Comparison of ENCODE assay signal across 10 mouse cellular contexts in genomic region chr8:123860386-123860785, GRCm38 (mm10). TPM values are rescaled to one million over a fixed set of nuclear protein-coding genes. Genes with fewer than 3 reads are reported as not detected.
A peak's percentile ranks its signal among the peaks of the same experiment; 100 is the strongest.
DNase-seq lines count a peak whose midpoint lies in the region; ATAC-seq and TF ChIP-seq lines count a peak whose summit lies in the region.
"Had no signal": no experiment of that assay in that cellular context is flagged by ENCODE, and none has a peak within 500 bp of the region (broad histone marks: within the 10 kb centered on the region; RNA-seq: fewer than 3 reads in every experiment).

No protein-coding gene starts in this region.

- TF ChIP-seq EP300 in ES-Bruce4 (IDR thresholded peaks at IDR 0.05; ENCODE audit: insufficient read depth, low read depth, low read length), result no peak

- ATAC-seq in hindbrain, embryonic 12.5 days (ENCODE audit: low FRiP score), result no peak

- peak overlapping the region; percentile 93 for H3K4me2 ChIP-seq in hindbrain, embryonic 12.5 days (replicated peaks)

- TF ChIP-seq POLR2A in ES-Bruce4 (IDR thresholded peaks at IDR 0.05; ENCODE audit: insufficient read depth, low read length), result no peak

- no peak for DNase-seq in heart, embryonic 10.5 days (ENCODE audit: low spot score)
- DNase-seq in heart, adult 9 months (ENCODE audit: low spot score in 2 of 2), result no peak
- DNase-seq in midbrain, embryonic 10.5 days (ENCODE audit: low spot score), result no peak
- no peak for DNase-seq in adrenal gland, postnatal 10 days
- DNase-seq in gastrocnemius, postnatal 4 days (ENCODE audit: low spot score in 2 of 2), result no peak
- no peak for DNase-seq in spleen, postnatal 14 days (ENCODE audit: low spot score in 2 of 2)

- 75% methylated on average over 4 of the region's 4 CpGs for WGBS in heart, embryonic 10.5 days
- WGBS in hindbrain, embryonic 12.5 days, result 69% methylated on average over 4 of the region's 4 CpGs
- WGBS in midbrain, embryonic 10.5 days, result 74% methylated on average over 4 of the region's 4 CpGs

- no peaks in the 10 kb centered on the region for H3K36me3 ChIP-seq in heart, embryonic 10.5 days
- H3K36me3 ChIP-seq in ES-Bruce4 (ENCODE audit: control insufficient read depth, insufficient read depth, low read length, poor library complexity, severe bottlenecking), result no peaks in the 10 kb centered on the region
- H3K36me3 ChIP-seq in hindbrain, embryonic 12.5 days, result no peaks in the 10 kb centered on the region
- H3K36me3 ChIP-seq in midbrain, embryonic 10.5 days, result no peaks in the 10 kb centered on the region

- no peak for TF ChIP-seq CTCF in ES-Bruce4 (IDR thresholded peaks at IDR 0.05; ENCODE audit: low read depth, low read length)

- H3K27me3 ChIP-seq in heart, embryonic 10.5 days (ENCODE audit: insufficient read depth, poor library complexity, severe bottlenecking), result peaks cover 33% of the 10 kb centered on the region
- H3K27me3 ChIP-seq in ES-Bruce4 (ENCODE audit: control insufficient read depth, insufficient read depth, low read length, poor library complexity, severe bottlenecking), result no peaks in the 10 kb centered on the region
- H3K27me3 ChIP-seq in hindbrain, embryonic 12.5 days, result peaks cover 32% of the 10 kb centered on the region
- H3K27me3 ChIP-seq in midbrain, embryonic 10.5 days (ENCODE audit: low read depth, poor library complexity, severe bottlenecking), result peaks cover 51% of the 10 kb centered on the region

- H3K9me3 ChIP-seq in heart, embryonic 10.5 days, result no peaks in the 10 kb centered on the region
- no peaks in the 10 kb centered on the region for H3K9me3 ChIP-seq in ES-Bruce4 (replicated peaks; ENCODE audit: control insufficient read depth, insufficient read depth, low read length, poor library complexity, severe bottlenecking)
- no peaks in the 10 kb centered on the region for H3K9me3 ChIP-seq in hindbrain, embryonic 12.5 days (replicated peaks)
- H3K9me3 ChIP-seq in midbrain, embryonic 10.5 days (replicated peaks), result no peaks in the 10 kb centered on the region

- H3K4me1 ChIP-seq in heart, embryonic 10.5 days, result peaks cover 13% of the 10 kb centered on the region
- no peaks in the 10 kb centered on the region for H3K4me1 ChIP-seq in ES-Bruce4 (ENCODE audit: control insufficient read depth, insufficient read depth, low read length)
- peaks cover 15% of the 10 kb centered on the region for H3K4me1 ChIP-seq in hindbrain, embryonic 12.5 days
- H3K4me1 ChIP-seq in midbrain, embryonic 10.5 days, result peaks cover 27% of the 10 kb centered on the region

- H3K27ac ChIP-seq in heart, embryonic 10.5 days, result no peak overlapping the region
- no peak overlapping the region for H3K27ac ChIP-seq in ES-Bruce4 (ENCODE audit: insufficient read depth, low read length)
- no peak overlapping the region for H3K27ac ChIP-seq in hindbrain, embryonic 12.5 days
- no peak overlapping the region for H3K27ac ChIP-seq in midbrain, embryonic 10.5 days (replicated peaks)

- H3K4me3 ChIP-seq in heart, embryonic 10.5 days, result 0 out of 2 replicates have a peak overlapping the region, but pooled peaks have one; percentile 91
- peak overlapping the region; percentile 69 for H3K4me3 ChIP-seq in ES-Bruce4 (ENCODE audit: low read depth, low read length)
- peak overlapping the region; percentile 88 for H3K4me3 ChIP-seq in hindbrain, embryonic 12.5 days
- peak overlapping the region; percentile 97 for H3K4me3 ChIP-seq in midbrain, embryonic 10.5 days

- H3K9ac ChIP-seq in ES-Bruce4 (ENCODE audit: low read depth, poor library complexity, severe bottlenecking), result peak overlapping the region; percentile 84
- H3K9ac ChIP-seq in hindbrain, embryonic 12.5 days, result no peak overlapping the region

RNA-seq across cellular contexts. Expression of gene Ccsap, which starts 0.4 kb away (rescaled TPM):
- 3.7 and 4.0 TPM in 2 replicates for polyA plus RNA-seq in heart, embryonic 10.5 days (2016; fragmentation: Nextera tagmentation; extraction: Ambion mirVana)
- polyA plus RNA-seq in ES-Bruce4 (2011; ENCODE audit: insufficient read depth, insufficient read length, low read depth, missing spikeins), result 4.8 and 6.6 TPM in 2 replicates
- 6.8 and 8.0 TPM in 2 replicates for polyA plus RNA-seq in hindbrain, embryonic 12.5 days (2016; fragmentation: Nextera tagmentation; extraction: Ambion mirVana)
- 7.8 and 8.6 TPM in 2 replicates for polyA plus RNA-seq in midbrain, embryonic 10.5 days (2016; fragmentation: Nextera tagmentation; extraction: Ambion mirVana)
- total RNA-seq in adrenal gland, postnatal 10 days (2021), result 1 to 10 TPM; 3.5 to 4.8 TPM
- 1 to 10 TPM; 3.5 to 4.9 TPM for total RNA-seq in gastrocnemius, postnatal 4 days (2021)

RNA-seq across cellular contexts. Expression of gene Acta1, which starts 34.2 kb away (rescaled TPM):
- 630 and 944 TPM in 2 replicates for polyA plus RNA-seq in heart, embryonic 10.5 days (2016; fragmentation: Nextera tagmentation; extraction: Ambion mirVana)
- polyA plus RNA-seq in ES-Bruce4 (2011; ENCODE audit: insufficient read depth, insufficient read length, low read depth, missing spikeins), result 42.6 and 42.8 TPM in 2 replicates
- polyA plus RNA-seq in hindbrain, embryonic 12.5 days (2016; fragmentation: Nextera tagmentation; extraction: Ambion mirVana), result 9.8 and 47.5 TPM in 2 replicates
- polyA plus RNA-seq in midbrain, embryonic 10.5 days (2016; fragmentation: Nextera tagmentation; extraction: Ambion mirVana), result 0.23 and 0.87 TPM in 2 replicates
- total RNA-seq in adrenal gland, postnatal 10 days (2021), result 1,000 to 10,000 TPM in 1 of 2 experiments, 100 to 1,000 TPM in 1; 919 to 3,617 TPM
- total RNA-seq in gastrocnemius, postnatal 4 days (2021), result over 10,000 TPM; 33,708 to 36,184 TPM
- total RNA-seq: common myeloid progenitor, adult 5-6 weeks had no signal
- polyA plus RNA-seq: macrophage had no signal

RNA-seq across cellular contexts. Expression of gene Rab4a, which starts 54.6 kb away (rescaled TPM):
- 65.9 and 68.9 TPM in 2 replicates for polyA plus RNA-seq in heart, embryonic 10.5 days (2016; fragmentation: Nextera tagmentation; extraction: Ambion mirVana)
- 26.1 and 32.6 TPM in 2 replicates for polyA plus RNA-seq in ES-Bruce4 (2011; ENCODE audit: insufficient read depth, insufficient read length, low read depth, missing spikeins)
- 61.0 and 61.2 TPM in 2 replicates for polyA plus RNA-seq in hindbrain, embryonic 12.5 days (2016; fragmentation: Nextera tagmentation; extraction: Ambion mirVana)
- 67.6 and 71.0 TPM in 2 replicates for polyA plus RNA-seq in midbrain, embryonic 10.5 days (2016; fragmentation: Nextera tagmentation; extraction: Ambion mirVana)
- total RNA-seq in adrenal gland, postnatal 10 days (2021), result 10 to 100 TPM; 19.6 to 21.3 TPM
- 10 to 100 TPM; 14.2 to 14.3 TPM for total RNA-seq in gastrocnemius, postnatal 4 days (2021)

Comparison
In these comparisons a context has a peak if more than half of its experiments do, and no peak if none do; other contexts are left out.
1. RNA of gene Acta1, which starts 34.2 kb away (polyA plus RNA-seq): 630 to 944 TPM in heart, embryonic 10.5 days; 42.6 to 42.8 TPM in ES-Bruce4, 9.8 to 47.5 TPM in hindbrain, embryonic 12.5 days and 0.23 to 0.87 TPM in midbrain, embryonic 10.5 days; every median in the first group is over 10 times any median in the second.
2. Peak in every context shown above with its lines, with median percentiles within 50 percentile points of each other: H3K4me3 ChIP-seq.